Mouse (Mus musculus) A20 (cell line): ENCODE measurements around the gene Vmn1r234.
"Not testable (repeated sequence)": the region's sequence is repeated elsewhere in the genome, so short reads cannot be mapped to it uniquely, and the experiment has no call there.

ENCODE experiments used
- DNase-seq: peaks from one replicate; pipeline ENCODE4 v3.0.0-alpha.2; 2011; ENCODE audit warnings: low read depth, low spot score

Gene Vmn1r234

DNA sequence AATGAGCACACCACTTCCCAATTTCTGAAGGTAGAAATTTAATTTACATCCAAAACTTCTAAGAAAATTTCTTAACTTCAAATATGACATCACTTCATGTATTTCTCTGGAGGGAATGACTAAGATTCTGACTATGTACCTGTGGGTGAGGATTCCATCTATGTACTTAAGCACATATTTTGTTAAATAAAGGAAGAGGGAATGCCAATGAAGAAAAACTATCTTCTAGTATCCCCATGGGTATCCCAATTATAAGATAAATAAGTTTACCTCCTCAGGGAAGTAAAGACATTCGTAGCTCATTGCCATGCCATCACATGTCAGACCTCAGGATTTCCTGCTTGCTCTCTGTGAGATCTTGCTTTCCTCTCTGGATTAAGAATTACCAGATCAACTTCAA, at the start of gene Vmn1r234:
Gene Vmn1r234 (plus strand): TSS at position 301 of the 400 bp plus-strand sequence.
- DNase-seq: no peak

- not testable (repeated sequence) for DNase-seq
Measured at GRCm38 (mm10) chr17:21211081-21211480, 14.8 kb upstream of the Vmn1r234 start.

DNA sequence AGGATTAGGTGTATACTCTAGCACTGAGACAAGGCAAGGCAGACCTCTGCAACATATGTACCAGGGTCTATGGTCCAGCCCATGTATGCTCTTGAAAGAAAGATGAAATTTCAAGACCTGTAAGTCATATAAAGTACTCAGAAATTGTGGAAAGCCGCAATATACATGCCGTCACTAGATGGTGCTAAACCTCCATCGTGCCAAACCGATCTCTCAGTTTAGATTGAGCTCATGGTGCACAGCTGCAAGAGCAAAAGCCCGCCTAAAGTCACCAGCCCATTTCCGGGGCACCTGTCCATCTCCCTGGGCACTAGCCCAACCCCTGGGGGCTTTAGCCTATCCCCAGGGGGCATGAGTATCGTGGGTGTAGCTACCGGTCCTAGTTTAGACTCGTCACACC, 5.8 kb downstream of the Vmn1r234 start:
- DNase-seq: peak; percentile 76

DNA sequence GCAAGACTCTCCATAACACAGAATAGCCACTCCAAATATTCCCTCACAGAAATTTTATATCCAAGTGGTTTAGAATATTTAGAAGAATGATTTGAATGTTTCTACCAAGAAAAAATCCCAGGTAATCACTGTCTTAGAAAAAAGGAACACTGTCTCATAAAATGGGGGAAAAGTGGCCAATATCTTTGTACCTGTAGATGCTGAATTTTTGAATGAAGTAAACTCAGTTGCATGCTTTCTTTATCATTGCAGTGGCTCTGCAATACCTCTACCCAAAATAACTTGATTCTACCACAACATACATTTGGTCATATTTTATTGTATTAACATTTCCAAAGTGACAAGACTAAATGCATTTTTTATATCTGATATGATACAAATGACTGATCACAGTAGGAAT, 30.2 kb downstream of the Vmn1r234 start, which contains the start of gene Vmn1r235:
Gene Vmn1r235 (plus strand): TSS at position 301 of the 400 bp plus-strand sequence.
- DNase-seq: no peak

- peak; percentile 86 for DNase-seq
Measured at GRCm38 (mm10) chr17:21272103-21272502, 46.2 kb downstream of the Vmn1r234 start.

GRCm38 (mm10) chr17:21282642-21283041, 56.8 kb downstream of the Vmn1r234 start, which contains the start of gene Vmn1r236:
Gene Vmn1r236, plus strand, starts transcription at chr17:21282942.
- no peak for DNase-seq

DNA sequence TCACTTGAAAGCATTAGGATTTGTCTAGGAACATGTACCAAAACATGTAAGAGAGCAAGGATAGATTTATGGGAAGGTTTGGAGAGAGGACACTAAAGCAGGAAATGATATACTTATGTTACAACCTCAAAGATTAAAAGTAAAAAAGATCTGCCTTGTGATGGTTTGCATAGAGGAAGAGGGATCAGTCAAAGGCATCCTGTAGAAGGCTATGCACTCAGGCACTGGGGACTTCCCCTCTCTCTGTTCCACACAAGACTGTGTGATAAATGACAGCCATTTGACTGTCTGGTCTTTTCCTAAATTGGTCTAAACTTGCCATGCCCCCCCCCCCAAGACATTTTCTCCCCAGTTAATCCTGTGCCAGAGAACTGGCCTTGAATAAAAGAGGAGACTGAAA, 58.5 kb downstream of the Vmn1r234 start:
- no peak for DNase-seq
